Mouse (Mus musculus): Measurements from ENCODE around the gene Fut8. TPM values are rescaled to one million over a fixed set of nuclear protein-coding genes. Genes with fewer than 3 reads are reported as not detected.

The Fut8 gene
- polyA plus RNA-seq, 1 experiment from 2014 or later: 16.2 TPM

- ATAC-seq: no peak
- H3K9me3 ChIP-seq (ENCODE audit: control insufficient read depth, low read length): no peaks in the 10 kb centered on the region
- 47% methylated on average over 7 of the region's 7 CpGs for whole genome bisulfite sequencing
- H3K36me3 ChIP-seq (ENCODE audit: control insufficient read depth, insufficient read depth, low read length): no peaks in the 10 kb centered on the region
- no peak overlapping the region for H3K9ac ChIP-seq (ENCODE audit: low read depth, low read length)
- no peak overlapping the region for H3K4me2 ChIP-seq (ENCODE audit: low read depth, low read length)
- no peak overlapping the region for H3K27ac ChIP-seq (ENCODE audit: low read length)
- H3K4me1 ChIP-seq (ENCODE audit: control insufficient read depth, insufficient read depth, low read length): no peaks in the 10 kb centered on the region
- H3K4me3 ChIP-seq (ENCODE audit: low read length): no peak overlapping the region
- no peaks in the 10 kb centered on the region for H3K27me3 ChIP-seq (replicated peaks; ENCODE audit: control insufficient read depth, insufficient read depth, low read length)
These were observed 263.7 kb downstream of the Fut8 start for GRCm38 (mm10) chr12:77501466-77502240.

DNA sequence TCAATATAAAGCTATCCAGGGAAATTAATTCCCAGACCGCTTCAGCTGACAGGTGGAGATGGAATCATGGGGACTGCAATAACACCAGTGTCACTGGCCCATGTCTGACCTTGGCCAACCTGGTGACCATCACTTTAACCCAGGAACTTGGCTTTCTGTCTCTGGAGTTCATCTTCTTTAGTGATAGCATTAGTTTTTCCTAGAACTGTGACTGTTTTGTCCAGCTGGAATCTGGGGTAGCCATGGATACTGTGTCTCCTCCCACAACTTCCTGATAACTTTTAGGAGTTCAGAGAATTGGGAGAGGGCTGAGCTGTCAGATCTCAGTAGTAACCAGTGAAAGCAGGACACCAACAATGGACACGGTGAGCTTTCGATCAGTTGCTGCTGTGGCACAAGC lies 264.3 kb downstream of the Fut8 start:
- Histone ChIP-seq H3K4me2 (ENCODE audit: low read depth, low read length) (no peak overlapping the region), H3K27ac (ENCODE audit: low read length) (no peak overlapping the region), H3K9me3 (ENCODE audit: control insufficient read depth, low read length) (no peaks in the 10 kb centered on the region), H3K36me3 (ENCODE audit: control insufficient read depth, insufficient read depth, low read length) (no peaks in the 10 kb centered on the region), H3K4me3 (ENCODE audit: low read length) (no peak overlapping the region), H3K27me3 (replicated peaks; ENCODE audit: control insufficient read depth, insufficient read depth, low read length) (no peaks in the 10 kb centered on the region), H3K4me1 (ENCODE audit: control insufficient read depth, insufficient read depth, low read length) (no peaks in the 10 kb centered on the region), H3K9ac (ENCODE audit: low read depth, low read length) (no peak overlapping the region)
- no peak for ATAC-seq
- 77% methylated on average over 3 of the region's 3 CpGs for WGBS

DNA sequence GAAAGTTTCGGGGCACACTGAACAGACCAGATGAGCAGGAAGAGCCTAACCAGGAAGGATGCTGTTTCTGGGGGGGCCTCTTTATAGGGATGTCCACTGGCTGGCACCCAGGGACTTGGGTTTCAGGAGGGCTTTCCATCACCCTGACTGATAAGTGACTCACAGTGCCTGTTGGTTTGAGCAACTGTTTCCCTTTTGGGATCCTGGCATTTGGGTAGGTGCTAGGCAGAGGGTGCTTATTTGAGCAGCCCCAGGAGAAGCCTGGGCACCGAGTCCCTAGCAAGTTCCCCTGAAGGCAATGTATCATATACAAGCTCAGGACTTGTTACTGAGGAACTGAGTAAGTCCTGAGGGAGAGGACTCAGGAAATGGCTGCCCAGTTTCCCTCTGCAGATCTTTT lies 267.5 kb downstream of the Fut8 start:
- ATAC-seq: no peak
- Histone ChIP-seq H3K9ac (ENCODE audit: low read depth, low read length) (no peak overlapping the region), H3K4me3 (ENCODE audit: low read length) (no peak overlapping the region), H3K27ac (ENCODE audit: low read length) (no peak overlapping the region), H3K4me2 (ENCODE audit: low read depth, low read length) (no peak overlapping the region), H3K9me3 (ENCODE audit: control insufficient read depth, low read length) (no peaks in the 10 kb centered on the region), H3K27me3 (replicated peaks; ENCODE audit: control insufficient read depth, insufficient read depth, low read length) (no peaks in the 10 kb centered on the region), H3K4me1 (ENCODE audit: control insufficient read depth, insufficient read depth, low read length) (no peaks in the 10 kb centered on the region), H3K36me3 (ENCODE audit: control insufficient read depth, insufficient read depth, low read length) (no peaks in the 10 kb centered on the region)
- WGBS: 88% methylated on average over 2 of the region's 2 CpGs

GRCm38 (mm10) chr12:77507770-77508169 lies 269.8 kb downstream of the Fut8 start:
- no peak overlapping the region for H3K9ac ChIP-seq (ENCODE audit: low read depth, low read length)
- no peaks in the 10 kb centered on the region for H3K36me3 ChIP-seq (ENCODE audit: control insufficient read depth, insufficient read depth, low read length)
- ATAC-seq: no peak
- no peaks in the 10 kb centered on the region for H3K9me3 ChIP-seq (ENCODE audit: control insufficient read depth, low read length)
- H3K4me1 ChIP-seq (ENCODE audit: control insufficient read depth, insufficient read depth, low read length): no peaks in the 10 kb centered on the region
- no peak overlapping the region for H3K27ac ChIP-seq (ENCODE audit: low read length)
- H3K4me3 ChIP-seq (ENCODE audit: low read length): no peak overlapping the region
- no peak overlapping the region for H3K4me2 ChIP-seq (ENCODE audit: low read depth, low read length)
- 88% methylated on average over 24 of the region's 24 CpGs for WGBS
- H3K27me3 ChIP-seq (replicated peaks; ENCODE audit: control insufficient read depth, insufficient read depth, low read length): no peaks in the 10 kb centered on the region

GRCm38 (mm10) chr12:77510758-77511157 lies 272.8 kb downstream of the Fut8 start:
- no peaks in the 10 kb centered on the region for H3K36me3 ChIP-seq (ENCODE audit: control insufficient read depth, insufficient read depth, low read length)
- H3K27ac ChIP-seq (ENCODE audit: low read length): no peak overlapping the region
- H3K9ac ChIP-seq (ENCODE audit: low read depth, low read length): no peak overlapping the region
- WGBS: 82% methylated on average over 7 of the region's 7 CpGs
- H3K4me3 ChIP-seq (ENCODE audit: low read length): no peak overlapping the region
- H3K27me3 ChIP-seq (replicated peaks; ENCODE audit: control insufficient read depth, insufficient read depth, low read length): no peaks in the 10 kb centered on the region
- no peaks in the 10 kb centered on the region for H3K4me1 ChIP-seq (ENCODE audit: control insufficient read depth, insufficient read depth, low read length)
- H3K9me3 ChIP-seq (ENCODE audit: control insufficient read depth, low read length): no peaks in the 10 kb centered on the region
- ATAC-seq: no peak
- no peak overlapping the region for H3K4me2 ChIP-seq (ENCODE audit: low read depth, low read length)

DNA sequence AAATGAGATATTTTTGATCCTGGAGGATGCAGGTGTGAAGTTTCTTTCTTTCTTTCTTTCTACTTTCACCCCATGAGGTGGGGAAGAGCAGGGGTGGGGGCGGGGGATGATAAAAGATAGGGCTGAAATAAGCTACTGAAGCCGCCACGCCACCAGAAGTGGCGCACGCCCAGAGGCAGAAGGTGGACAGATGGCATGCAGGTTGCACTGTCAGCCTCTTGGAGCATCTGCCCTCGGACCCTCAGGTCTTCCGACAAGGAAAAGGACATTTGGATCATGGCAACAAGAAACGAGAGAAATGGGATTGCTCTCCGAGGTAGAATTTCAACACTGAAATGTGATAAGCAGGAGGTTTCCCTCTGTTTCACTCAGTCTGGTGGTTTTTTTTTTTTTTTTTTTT lies 273.3 kb downstream of the Fut8 start:
- Histone ChIP-seq H3K9ac (ENCODE audit: low read depth, low read length) (no peak overlapping the region), H3K4me2 (ENCODE audit: low read depth, low read length) (no peak overlapping the region), H3K27ac (ENCODE audit: low read length) (no peak overlapping the region), H3K4me1 (ENCODE audit: control insufficient read depth, insufficient read depth, low read length) (no peaks in the 10 kb centered on the region), H3K36me3 (ENCODE audit: control insufficient read depth, insufficient read depth, low read length) (no peaks in the 10 kb centered on the region), H3K9me3 (ENCODE audit: control insufficient read depth, low read length) (no peaks in the 10 kb centered on the region), H3K4me3 (ENCODE audit: low read length) (no peak overlapping the region), H3K27me3 (replicated peaks; ENCODE audit: control insufficient read depth, insufficient read depth, low read length) (no peaks in the 10 kb centered on the region)
- no peak for ATAC-seq
- 84% methylated on average over 9 of the region's 9 CpGs for WGBS

GRCm38 (mm10) chr12:77511631-77512030 lies 273.7 kb downstream of the Fut8 start:
- no peak overlapping the region for H3K4me2 ChIP-seq (ENCODE audit: low read depth, low read length)
- H3K27me3 ChIP-seq (replicated peaks; ENCODE audit: control insufficient read depth, insufficient read depth, low read length): no peaks in the 10 kb centered on the region
- no peak overlapping the region for H3K27ac ChIP-seq (ENCODE audit: low read length)
- H3K9me3 ChIP-seq (ENCODE audit: control insufficient read depth, low read length): no peaks in the 10 kb centered on the region
- ATAC-seq: no peak
- WGBS: 64% methylated on average over 3 of the region's 3 CpGs
- no peak overlapping the region for H3K4me3 ChIP-seq (ENCODE audit: low read length)
- no peaks in the 10 kb centered on the region for H3K36me3 ChIP-seq (ENCODE audit: control insufficient read depth, insufficient read depth, low read length)
- H3K4me1 ChIP-seq (ENCODE audit: control insufficient read depth, insufficient read depth, low read length): no peaks in the 10 kb centered on the region
- H3K9ac ChIP-seq (ENCODE audit: low read depth, low read length): no peak overlapping the region

- WGBS: 81% methylated on average over 6 of the region's 6 CpGs
- Histone ChIP-seq H3K9ac (ENCODE audit: low read depth, low read length) (no peak overlapping the region), H3K4me2 (ENCODE audit: low read depth, low read length) (no peak overlapping the region), H3K4me3 (ENCODE audit: low read length) (no peak overlapping the region), H3K9me3 (ENCODE audit: control insufficient read depth, low read length) (no peaks in the 10 kb centered on the region), H3K27me3 (replicated peaks; ENCODE audit: control insufficient read depth, insufficient read depth, low read length) (no peaks in the 10 kb centered on the region), H3K4me1 (ENCODE audit: control insufficient read depth, insufficient read depth, low read length) (no peaks in the 10 kb centered on the region), H3K36me3 (ENCODE audit: control insufficient read depth, insufficient read depth, low read length) (no peaks in the 10 kb centered on the region), H3K27ac (ENCODE audit: low read length) (no peak overlapping the region)
- ATAC-seq: no peak
These were observed 278.9 kb downstream of the Fut8 start for GRCm38 (mm10) chr12:77516805-77517204.

GRCm38 (mm10) chr12:77517691-77518090 lies 279.8 kb downstream of the Fut8 start:
- no peak for ATAC-seq
- Histone ChIP-seq H3K27ac (ENCODE audit: low read length) (no peak overlapping the region), H3K9ac (ENCODE audit: low read depth, low read length) (no peak overlapping the region), H3K4me2 (ENCODE audit: low read depth, low read length) (no peak overlapping the region), H3K27me3 (replicated peaks; ENCODE audit: control insufficient read depth, insufficient read depth, low read length) (no peaks in the 10 kb centered on the region), H3K36me3 (ENCODE audit: control insufficient read depth, insufficient read depth, low read length) (no peaks in the 10 kb centered on the region), H3K4me1 (ENCODE audit: control insufficient read depth, insufficient read depth, low read length) (no peaks in the 10 kb centered on the region), H3K4me3 (ENCODE audit: low read length) (no peak overlapping the region), H3K9me3 (ENCODE audit: control insufficient read depth, low read length) (no peaks in the 10 kb centered on the region)
- 88% methylated on average over 12 of the region's 12 CpGs for WGBS
